Mouse (Mus musculus): ENCODE measurements around the gene Haus8.
"Not testable (repeated sequence)": the region's sequence is repeated elsewhere in the genome, so short reads cannot be mapped to it uniquely, and the experiment has no call there.

The Haus8 gene

GRCm38 (mm10) chr8:71272286-71273150, at the start of gene Haus8, which contains the start of gene Myo9b:
TSS of gene Haus8 (minus strand) at chr8:71272934.
TSS of gene Myo9b (plus strand) at chr8:71272714.
- DNase-seq (ENCODE audit: low spot score) = peak; percentile 99

- not testable (repeated sequence) for DNase-seq (ENCODE audit: low spot score)
Observed at GRCm38 (mm10) chr8:71319760-71320159, 47.0 kb upstream of the Haus8 start.

GRCm38 (mm10) chr8:71318610-71319009, 45.9 kb upstream of the Haus8 start:
- DNase-seq (ENCODE audit: low spot score) = not testable (repeated sequence)

GRCm38 (mm10) chr8:71316486-71317031, 43.8 kb upstream of the Haus8 start:
- no peak for DNase-seq (ENCODE audit: low spot score)

DNA sequence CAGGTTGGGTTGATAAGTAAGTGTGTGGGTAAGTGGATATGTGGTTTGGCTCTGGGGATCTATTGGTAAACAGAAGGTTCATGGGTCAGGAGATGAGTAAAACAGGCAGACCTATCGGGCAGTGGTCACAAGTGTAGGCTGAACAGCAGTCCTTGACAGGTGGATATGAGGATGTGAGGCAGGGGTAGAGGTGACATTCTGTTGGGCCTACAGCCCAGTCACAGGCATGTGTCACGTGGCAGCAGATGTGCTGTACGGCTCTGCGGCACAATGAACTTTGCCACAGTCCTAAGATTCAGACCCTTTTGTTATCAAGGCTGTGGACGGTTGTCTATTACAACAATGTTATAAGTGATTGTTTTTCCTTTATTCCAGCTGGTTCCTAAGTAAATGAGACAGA, 43.2 kb upstream of the Haus8 start:
- no peak for DNase-seq (ENCODE audit: low spot score)

GRCm38 (mm10) chr8:71313951-71314350, 41.2 kb upstream of the Haus8 start:
- DNase-seq (ENCODE audit: low spot score) = no peak

GRCm38 (mm10) chr8:71312700-71313099, 40.0 kb upstream of the Haus8 start:
- DNase-seq (ENCODE audit: low spot score) = no peak

DNA sequence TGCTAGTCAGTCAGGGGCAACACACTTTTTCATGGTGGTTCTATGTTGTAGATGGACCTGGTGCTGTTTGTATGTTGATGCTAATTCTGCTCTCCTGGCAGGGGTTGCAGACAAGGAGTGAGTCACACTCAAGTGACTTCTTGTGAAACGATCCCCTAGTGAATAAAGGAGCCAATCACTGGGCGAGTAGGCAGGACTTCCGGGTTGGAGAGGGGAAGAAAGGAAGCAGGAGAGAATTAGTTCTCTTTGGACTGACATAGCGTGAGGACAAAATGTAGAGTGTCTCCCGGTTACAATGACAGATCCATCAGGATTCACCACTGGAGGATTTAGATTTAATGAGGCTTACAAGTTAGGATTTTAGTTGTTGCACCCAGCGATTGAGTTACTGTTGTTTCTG, 37.7 kb upstream of the Haus8 start:
- no peak for DNase-seq (ENCODE audit: low spot score)

- DNase-seq (ENCODE audit: low spot score) = no peak
Observed at GRCm38 (mm10) chr8:71307913-71308312, 35.2 kb upstream of the Haus8 start.

DNA sequence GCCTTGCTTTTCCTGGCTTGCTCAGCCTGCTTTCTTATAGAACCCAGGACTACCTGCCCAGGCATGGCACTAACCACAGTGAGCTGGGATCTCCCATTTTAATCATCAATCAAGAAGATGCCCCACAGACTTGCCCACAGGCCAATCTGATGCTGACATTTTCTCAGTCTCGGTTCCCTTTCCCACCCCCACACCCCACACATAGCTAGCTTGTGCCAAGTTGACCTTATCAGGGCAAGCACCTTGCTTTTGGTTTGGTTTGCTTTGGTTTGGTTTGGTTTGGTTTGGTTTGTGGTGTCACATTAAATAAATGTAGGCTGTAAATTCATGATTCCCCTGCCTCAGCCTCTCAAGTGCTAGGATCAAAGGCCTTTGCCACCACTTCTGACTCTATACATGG, 34.6 kb upstream of the Haus8 start:
- DNase-seq (ENCODE audit: low spot score) = no peak

GRCm38 (mm10) chr8:71305988-71306387, 33.3 kb upstream of the Haus8 start:
- no peak for DNase-seq (ENCODE audit: low spot score)

DNA sequence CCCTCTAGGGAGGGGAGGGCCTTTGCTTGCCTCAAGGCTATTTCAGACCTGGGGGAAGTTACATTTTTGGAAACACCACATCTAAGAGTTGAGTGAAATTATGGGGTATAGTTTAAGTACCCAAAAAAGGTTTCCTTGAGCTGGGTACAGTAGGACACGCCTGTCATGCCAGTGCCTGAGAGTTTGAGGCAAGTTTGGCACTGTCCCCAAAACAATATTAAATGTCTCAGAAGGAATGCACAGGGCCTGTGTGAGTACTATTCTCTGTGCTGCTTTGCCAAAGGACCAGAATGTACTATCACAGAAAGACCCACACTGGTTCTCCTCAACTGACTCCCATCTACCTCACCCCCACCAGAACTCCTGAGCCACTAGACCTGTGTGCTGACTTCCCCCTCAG, 30.9 kb upstream of the Haus8 start:
- DNase-seq (ENCODE audit: low spot score) = no peak

DNA sequence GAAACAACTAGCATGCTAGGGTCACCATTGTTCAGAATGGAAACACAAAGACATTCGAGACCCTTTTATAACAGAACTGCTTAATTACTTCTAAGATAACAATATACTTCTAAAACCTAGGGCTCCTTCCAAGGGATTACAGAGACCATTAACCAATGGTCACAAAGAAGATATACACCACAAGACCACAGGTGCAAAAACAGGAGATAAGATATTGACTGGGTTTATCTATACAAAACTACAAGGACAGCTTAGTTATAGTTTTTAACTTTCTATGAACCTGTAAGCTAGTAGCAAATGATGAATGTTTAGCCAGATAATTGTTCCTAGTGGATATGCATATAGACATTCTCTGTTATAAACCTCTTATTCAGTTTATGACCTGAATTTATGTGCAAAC, 30.1 kb upstream of the Haus8 start:
- DNase-seq (ENCODE audit: low spot score) = no peak

DNA sequence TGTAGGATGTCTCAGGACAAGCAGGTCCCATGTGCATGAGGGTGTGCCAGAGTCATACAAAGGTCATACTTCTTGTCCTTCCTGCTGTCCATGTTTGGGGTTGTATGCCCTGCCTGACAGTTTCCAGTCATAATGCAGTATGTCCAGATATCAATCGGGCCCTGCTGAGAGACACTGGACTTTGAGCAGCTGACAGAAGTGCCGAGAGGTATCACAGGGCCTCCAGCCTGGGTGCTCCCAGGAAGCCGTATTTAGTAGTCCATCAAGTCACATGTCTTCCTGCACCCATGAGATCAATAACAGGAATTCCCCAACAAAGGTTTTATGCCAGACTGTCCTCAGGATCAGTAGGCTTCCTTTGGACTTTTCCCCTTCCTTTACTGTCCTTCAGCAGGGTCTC, 27.0 kb upstream of the Haus8 start:
- DNase-seq (ENCODE audit: low spot score) = no peak

DNA sequence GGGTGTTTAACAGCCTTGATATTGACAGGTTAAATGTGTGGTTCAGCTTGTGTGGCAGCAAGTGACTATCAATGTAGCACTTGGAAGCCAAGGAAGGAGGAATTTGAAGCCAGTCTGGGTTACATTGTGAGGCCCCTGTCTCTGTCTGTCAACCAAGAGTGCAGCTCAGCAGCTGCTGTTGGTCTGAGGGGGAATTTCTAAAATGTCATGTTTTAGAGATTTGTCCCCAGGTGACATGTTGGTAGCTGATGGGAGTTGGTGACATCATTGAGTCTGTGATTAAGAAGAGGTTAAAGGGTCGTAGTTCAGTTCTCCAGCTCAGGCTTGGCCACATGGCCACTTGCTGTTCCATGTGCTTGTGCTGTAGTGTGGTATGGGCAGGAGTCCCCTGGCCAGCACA, 24.7 kb upstream of the Haus8 start:
- DNase-seq (ENCODE audit: low spot score) = no peak

DNA sequence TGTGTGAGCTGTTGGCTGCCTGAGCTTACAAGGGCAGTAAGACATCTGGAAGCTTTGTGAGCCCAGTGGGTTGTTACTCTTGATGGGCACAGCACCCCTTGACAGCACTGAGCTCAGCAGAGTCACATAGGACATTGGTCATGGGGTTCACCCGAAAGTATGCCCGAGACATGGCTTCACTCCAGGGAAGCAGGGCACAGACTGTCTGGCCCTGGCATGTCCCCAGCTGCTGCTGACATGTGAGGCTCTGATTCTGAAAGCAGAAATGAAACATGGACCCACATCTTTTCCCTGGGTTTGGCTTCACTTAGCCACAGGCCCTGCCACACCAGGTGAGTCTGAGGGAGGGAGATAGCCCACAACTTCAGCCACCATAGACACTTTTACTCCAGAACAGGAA, 24.1 kb upstream of the Haus8 start:
- DNase-seq (ENCODE audit: low spot score) = no peak

DNA sequence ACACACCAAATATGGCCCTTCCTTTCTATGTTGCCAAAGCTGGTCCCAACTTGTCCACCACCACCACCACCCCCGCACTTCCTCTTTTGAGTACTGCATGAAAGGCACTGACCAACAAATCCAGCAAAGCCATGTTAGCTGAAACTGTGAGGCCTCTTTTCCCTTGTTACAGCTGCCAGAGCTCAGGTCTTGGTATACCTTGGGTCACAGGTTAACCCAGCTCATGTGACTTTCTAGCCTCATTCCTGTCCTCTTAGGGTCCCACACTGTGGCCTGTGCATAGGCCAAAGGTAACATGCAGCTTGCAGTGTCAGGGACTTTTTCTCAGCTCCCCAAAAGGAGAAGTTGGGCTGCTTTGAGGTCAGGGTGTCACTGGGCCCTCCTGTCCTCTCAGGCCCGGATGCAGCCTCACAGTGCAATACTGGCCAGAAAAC, 23.5 kb upstream of the Haus8 start:
- no peak for DNase-seq (ENCODE audit: low spot score)

DNA sequence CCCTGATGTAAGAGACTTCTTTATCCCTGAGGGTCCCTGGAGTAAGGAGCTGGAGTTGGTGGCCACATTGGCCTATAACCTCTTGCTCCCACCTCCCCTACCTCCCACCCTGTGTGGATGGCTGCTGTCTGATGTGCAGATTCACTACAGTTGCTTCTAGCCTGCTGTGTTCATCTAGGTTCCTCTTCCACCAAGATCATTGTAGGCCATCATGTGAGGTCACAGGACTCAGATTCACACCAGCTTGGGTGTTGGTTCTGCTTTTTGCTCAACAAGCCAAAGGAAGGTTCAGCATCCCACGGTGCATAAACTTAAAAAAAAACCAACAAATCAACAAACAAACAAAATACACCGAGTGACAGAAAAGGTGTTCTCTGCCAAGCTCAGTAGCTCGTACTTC, 21.2 kb upstream of the Haus8 start:
- DNase-seq (ENCODE audit: low spot score) = not testable (repeated sequence)

DNA sequence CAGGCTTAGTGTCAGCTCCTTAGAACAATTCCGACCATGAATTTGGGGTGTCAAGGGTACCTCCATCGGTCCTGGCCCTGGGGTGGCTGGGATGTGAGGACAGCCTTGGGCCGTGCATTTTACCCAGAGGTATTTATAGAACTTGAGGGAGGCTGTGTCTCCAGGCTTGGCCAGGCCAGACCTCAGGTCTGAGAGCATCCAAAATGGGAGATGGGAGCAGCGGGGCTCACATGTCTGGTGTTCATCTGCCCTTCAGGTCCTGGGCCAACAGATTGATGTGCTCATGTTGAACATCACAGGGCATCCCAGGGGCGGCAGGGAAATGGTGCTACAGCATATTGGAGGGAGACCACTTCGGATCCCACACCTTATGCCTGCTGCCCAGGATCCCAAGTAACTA, 18.6 kb upstream of the Haus8 start:
- no peak for DNase-seq (ENCODE audit: low spot score)

DNA sequence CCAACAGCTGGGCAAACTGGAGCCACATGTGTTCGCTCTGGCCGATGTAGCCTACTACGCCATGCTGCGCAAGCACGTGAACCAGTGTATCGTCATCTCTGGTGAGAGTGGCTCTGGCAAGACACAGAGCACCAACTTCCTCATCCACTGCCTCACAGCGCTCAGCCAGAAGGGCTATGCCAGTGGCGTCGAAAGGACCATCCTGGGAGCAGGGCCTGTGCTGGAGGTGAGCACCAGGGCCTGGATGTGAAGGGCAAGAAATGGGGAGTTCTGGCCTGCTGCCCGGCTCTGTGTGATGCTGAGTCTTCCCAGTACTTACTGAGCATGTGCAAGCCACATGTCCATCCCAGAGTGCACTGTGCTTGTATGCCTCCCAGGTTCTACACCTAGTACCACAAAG, 18.2 kb upstream of the Haus8 start:
- DNase-seq (ENCODE audit: low spot score) = no peak

DNA sequence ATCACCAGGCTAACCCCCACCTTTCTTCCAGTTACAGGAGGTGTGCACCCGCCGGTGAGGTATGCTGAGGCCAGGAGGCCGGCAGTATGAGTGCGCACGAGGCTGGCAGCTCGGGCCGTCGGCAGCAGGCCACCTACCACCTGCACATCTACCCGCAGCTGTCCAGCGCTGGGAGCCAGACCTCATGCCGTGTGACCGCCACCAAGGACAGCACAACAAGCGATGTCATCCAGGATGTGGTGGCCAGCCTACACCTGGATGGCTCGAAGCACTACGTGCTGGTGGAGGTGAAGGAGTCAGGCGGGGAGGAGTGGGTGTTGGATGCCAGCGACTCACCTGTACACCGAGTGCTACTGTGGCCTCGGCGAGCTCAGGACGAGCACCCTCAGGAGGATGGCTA, 17.5 kb upstream of the Haus8 start:
- DNase-seq (ENCODE audit: low spot score) = no peak

DNA sequence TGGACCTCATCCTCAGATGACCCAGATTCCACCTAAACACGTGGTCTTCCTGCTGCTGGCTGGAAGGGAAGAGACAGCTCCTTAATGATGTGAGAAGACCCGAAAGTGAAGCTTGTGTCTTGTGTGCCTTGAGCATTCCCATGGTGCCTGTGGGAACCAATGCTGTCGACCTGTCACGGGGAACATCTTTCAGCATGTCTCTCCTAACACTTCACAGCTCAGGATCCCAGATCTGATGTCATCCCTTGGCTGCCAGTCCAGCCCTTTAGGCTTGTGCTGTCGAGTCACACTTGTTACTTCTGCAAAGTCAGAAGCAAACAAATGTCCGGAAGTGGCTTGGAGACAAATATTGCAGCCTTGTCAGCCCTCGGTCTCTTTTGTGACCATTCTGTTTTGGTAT, 16.4 kb upstream of the Haus8 start:
- no peak for DNase-seq (ENCODE audit: low spot score)

DNA sequence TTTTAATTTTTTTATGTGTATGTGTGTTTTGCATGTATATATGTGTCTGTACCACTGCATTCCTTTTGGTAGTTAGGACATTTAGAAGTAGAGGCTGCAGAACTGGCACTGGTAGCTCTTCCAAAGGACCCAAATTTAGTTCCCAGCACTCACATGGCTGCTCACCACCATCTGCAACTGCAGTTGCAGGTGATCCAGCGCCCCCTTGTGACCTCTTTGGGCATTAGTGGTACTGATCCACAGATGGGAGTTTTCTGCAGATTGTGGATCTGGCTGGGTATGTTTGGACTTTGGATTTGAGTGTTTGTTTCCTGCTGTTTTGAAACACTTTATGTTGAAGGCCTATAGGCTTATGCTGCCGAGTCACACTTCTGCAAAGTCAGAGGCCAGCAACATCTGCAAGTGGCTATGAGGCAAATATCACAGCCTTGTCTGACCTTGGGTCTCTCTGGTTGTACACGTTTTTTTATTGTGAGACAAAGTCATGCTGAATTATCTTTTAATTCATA, 15.8 kb upstream of the Haus8 start:
- no peak for DNase-seq (ENCODE audit: low spot score)

DNA sequence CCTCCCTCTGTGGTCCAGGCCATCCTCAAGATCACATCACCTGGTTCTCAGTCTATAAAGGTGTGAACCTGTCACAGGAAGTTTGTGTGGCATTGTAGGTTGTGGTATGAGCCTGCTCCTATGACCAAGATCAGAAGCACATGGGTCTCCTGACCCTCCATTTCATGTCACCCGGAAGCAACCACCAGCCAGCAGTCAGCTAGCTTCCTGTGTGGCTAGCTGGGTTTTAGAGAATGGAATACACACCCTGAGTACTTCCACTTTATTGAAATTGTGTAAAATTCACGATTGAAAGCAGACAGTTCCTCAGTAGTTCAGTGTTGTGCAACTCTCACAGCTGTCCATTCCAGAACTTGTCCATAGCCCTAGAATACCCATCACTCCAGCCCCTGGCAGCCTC, 13.5 kb upstream of the Haus8 start:
- peak; percentile 56 for DNase-seq (ENCODE audit: low spot score)
